Mouse (Mus musculus): ENCODE results near the gene Ciao2b. TPM values are rescaled to one million over a fixed set of nuclear protein-coding genes. Genes with fewer than 3 reads are reported as not detected.

Gene Ciao2b
- polyA plus RNA-seq, 1 experiment = 50.7 TPM

GRCm38 (mm10) chr8:104633156-104633744, 8.5 kb downstream of the Ciao2b start:
- Histone ChIP-seq H3K27ac (ENCODE audit: insufficient read depth, low read depth, low read length) (no peak overlapping the region), H3K4me1 (ENCODE audit: control insufficient read depth, insufficient read depth, low read length) (peaks cover 15% of the 10 kb centered on the region), H3K4me3 (ENCODE audit: insufficient read depth, low read length) (no peak overlapping the region)
- no peak for TF ChIP-seq CTCF (IDR thresholded peaks at IDR 0.05; ENCODE audit: low read depth, low read length)
- no peak for TF ChIP-seq POLR2A (IDR thresholded peaks at IDR 0.05; ENCODE audit: borderline replicate concordance, low read depth, low read length)

DNA sequence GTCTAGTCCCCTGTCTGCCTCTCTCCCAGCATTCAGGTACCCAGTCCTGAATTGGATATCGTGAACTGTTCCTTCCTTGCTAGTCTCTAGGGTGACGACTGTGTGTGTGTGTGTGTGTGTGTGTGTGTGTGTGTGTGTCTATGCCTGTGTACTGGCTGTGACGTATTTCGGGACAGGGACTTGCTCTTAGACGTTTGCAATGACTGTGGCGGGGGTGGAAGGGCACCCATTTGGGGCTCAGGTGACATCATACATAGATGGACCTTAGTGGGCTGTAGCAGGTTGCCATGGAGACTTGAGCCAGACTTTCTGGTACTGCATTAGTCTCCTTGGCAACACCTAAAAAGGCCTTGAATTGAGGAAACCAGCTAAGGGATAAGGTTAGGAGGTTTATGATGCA, 9.3 kb downstream of the Ciao2b start:
- peak overlapping the region; percentile 62 for H3K4me3 ChIP-seq (ENCODE audit: insufficient read depth, low read length)
- no peak for TF ChIP-seq CTCF (IDR thresholded peaks at IDR 0.05; ENCODE audit: low read depth, low read length)
- peak overlapping the region; percentile 94 for H3K27ac ChIP-seq (ENCODE audit: insufficient read depth, low read depth, low read length)
- H3K4me1 ChIP-seq (ENCODE audit: control insufficient read depth, insufficient read depth, low read length) = peaks cover 11% of the 10 kb centered on the region

GRCm38 (mm10) chr8:104631975-104632374, 9.8 kb downstream of the Ciao2b start:
- peak overlapping the region; percentile 94 for H3K27ac ChIP-seq (ENCODE audit: insufficient read depth, low read depth, low read length)
- TF ChIP-seq POLR2A (IDR thresholded peaks at IDR 0.05; ENCODE audit: borderline replicate concordance, low read depth, low read length) = no peak
- TF ChIP-seq CTCF (IDR thresholded peaks at IDR 0.05; ENCODE audit: low read depth, low read length) = no peak
- H3K4me1 ChIP-seq (ENCODE audit: control insufficient read depth, insufficient read depth, low read length) = peaks cover 11% of the 10 kb centered on the region
- H3K4me3 ChIP-seq (ENCODE audit: insufficient read depth, low read length) = peak overlapping the region; percentile 62

DNA sequence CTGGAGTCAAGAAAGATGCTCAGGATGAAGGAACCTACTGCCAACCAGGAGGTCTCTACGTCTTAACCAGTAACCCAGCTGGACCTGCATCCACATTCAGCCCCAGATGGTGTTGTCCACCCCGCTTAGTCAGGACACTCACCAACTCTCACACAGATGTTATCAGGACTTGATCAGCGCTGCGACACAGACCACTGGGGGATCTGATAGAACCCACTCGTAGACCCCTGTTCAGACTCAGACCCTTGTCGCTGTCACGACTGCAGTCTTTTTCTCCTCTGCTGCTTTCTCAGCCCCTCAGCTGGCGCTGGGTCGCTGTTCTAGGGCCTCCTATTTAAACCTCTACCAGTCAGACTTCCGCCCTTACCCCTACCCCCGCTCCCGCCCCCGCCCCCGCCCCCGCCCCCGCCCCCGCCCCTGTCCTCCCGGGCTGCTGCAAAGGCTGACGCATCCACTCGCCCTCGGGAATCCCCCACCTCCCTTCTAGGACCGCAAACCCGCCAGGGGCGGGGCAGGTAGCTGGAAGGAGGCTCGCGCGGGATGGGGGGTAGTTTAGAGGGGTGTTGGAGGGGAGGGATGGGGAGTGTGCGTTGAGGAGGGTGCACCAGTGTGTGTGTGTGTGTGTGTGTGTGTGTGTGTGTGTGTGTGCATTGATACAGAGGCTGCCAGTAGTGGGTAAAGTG, 10.6 kb downstream of the Ciao2b start, which contains the start of gene Rrad:
TSS of gene Rrad (minus strand) at position 347 of the 683 bp plus-strand sequence.
- peak within 1 kb of the TSS; percentile 62 for H3K4me3 ChIP-seq (ENCODE audit: insufficient read depth, low read length)
- H3K27ac ChIP-seq (ENCODE audit: insufficient read depth, low read depth, low read length) = peak within 1 kb of the TSS; percentile 94
- TF ChIP-seq POLR2A (IDR thresholded peaks at IDR 0.05; ENCODE audit: borderline replicate concordance, low read depth, low read length) (no peak), CTCF (IDR thresholded peaks at IDR 0.05; ENCODE audit: low read depth, low read length) (no peak)
- peaks cover 11% of the 10 kb centered on the region for H3K4me1 ChIP-seq (ENCODE audit: control insufficient read depth, insufficient read depth, low read length)

GRCm38 (mm10) chr8:104630574-104630973, 11.2 kb downstream of the Ciao2b start:
- TF ChIP-seq POLR2A (IDR thresholded peaks at IDR 0.05; ENCODE audit: borderline replicate concordance, low read depth, low read length) = no peak
- TF ChIP-seq CTCF (IDR thresholded peaks at IDR 0.05; ENCODE audit: low read depth, low read length) = no peak
- Histone ChIP-seq H3K4me1 (ENCODE audit: control insufficient read depth, insufficient read depth, low read length) (peaks cover 11% of the 10 kb centered on the region), H3K4me3 (ENCODE audit: insufficient read depth, low read length) (peak overlapping the region; percentile 58), H3K27ac (ENCODE audit: insufficient read depth, low read depth, low read length) (no peak overlapping the region)

DNA sequence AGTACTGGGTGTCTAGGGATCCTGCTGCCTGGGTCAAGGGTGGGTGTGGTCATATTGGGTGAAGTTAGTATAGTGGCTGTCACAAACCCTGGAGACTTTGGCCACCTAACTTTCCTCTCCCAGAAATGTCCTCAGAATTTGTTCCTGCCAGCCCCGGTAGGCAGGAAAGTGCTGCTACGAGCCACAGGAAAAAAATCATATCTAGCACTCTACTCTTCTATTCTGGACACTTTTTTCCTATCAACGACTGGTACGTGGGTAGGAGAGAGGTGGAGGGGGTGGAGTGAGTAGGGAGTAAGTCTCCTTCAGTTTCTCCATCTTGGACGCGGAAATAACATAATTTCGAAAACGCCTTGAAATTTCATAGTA, 11.7 kb downstream of the Ciao2b start:
- peaks cover 11% of the 10 kb centered on the region for H3K4me1 ChIP-seq (ENCODE audit: control insufficient read depth, insufficient read depth, low read length)
- no peak overlapping the region for H3K4me3 ChIP-seq (ENCODE audit: insufficient read depth, low read length)
- no peak for TF ChIP-seq POLR2A (IDR thresholded peaks at IDR 0.05; ENCODE audit: borderline replicate concordance, low read depth, low read length)
- TF ChIP-seq CTCF (IDR thresholded peaks at IDR 0.05; ENCODE audit: low read depth, low read length) = no peak
- no peak overlapping the region for H3K27ac ChIP-seq (ENCODE audit: insufficient read depth, low read depth, low read length)

GRCm38 (mm10) chr8:104629306-104630110, 12.3 kb downstream of the Ciao2b start:
- TF ChIP-seq CTCF (IDR thresholded peaks at IDR 0.05; ENCODE audit: low read depth, low read length) = no peak
- TF ChIP-seq POLR2A (IDR thresholded peaks at IDR 0.05; ENCODE audit: borderline replicate concordance, low read depth, low read length) = no peak
- Histone ChIP-seq H3K4me3 (ENCODE audit: insufficient read depth, low read length) (no peak overlapping the region), H3K27ac (ENCODE audit: insufficient read depth, low read depth, low read length) (no peak overlapping the region), H3K4me1 (ENCODE audit: control insufficient read depth, insufficient read depth, low read length) (peaks cover 11% of the 10 kb centered on the region)

DNA sequence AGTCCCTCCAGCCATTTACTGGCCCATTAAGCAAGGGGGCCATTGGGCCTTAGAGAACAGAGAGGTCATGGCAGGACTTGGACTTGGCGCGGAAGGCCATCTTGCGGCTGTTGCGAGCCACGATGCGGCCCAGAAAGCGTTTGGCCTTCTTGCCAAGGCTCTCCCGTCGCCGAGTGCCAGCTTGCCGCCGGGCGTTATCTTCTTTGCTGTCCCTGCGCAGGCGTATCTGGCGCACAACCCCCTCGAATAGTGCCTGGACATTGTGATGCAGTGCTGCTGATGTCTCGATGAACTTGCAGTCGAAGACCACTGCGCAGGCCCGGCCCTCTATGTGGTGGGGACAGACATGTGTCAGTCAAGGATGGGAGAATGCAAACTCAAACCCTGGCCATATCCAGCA, 13.4 kb downstream of the Ciao2b start:
- H3K4me3 ChIP-seq (ENCODE audit: insufficient read depth, low read length) = no peak overlapping the region
- peaks cover 11% of the 10 kb centered on the region for H3K4me1 ChIP-seq (ENCODE audit: control insufficient read depth, insufficient read depth, low read length)
- no peak for TF ChIP-seq CTCF (IDR thresholded peaks at IDR 0.05; ENCODE audit: low read depth, low read length)
- TF ChIP-seq POLR2A (IDR thresholded peaks at IDR 0.05; ENCODE audit: borderline replicate concordance, low read depth, low read length) = no peak
- no peak overlapping the region for H3K27ac ChIP-seq (ENCODE audit: insufficient read depth, low read depth, low read length)

GRCm38 (mm10) chr8:104627065-104627740, 14.6 kb downstream of the Ciao2b start:
- Histone ChIP-seq H3K27ac (ENCODE audit: insufficient read depth, low read depth, low read length) (no peak overlapping the region), H3K4me1 (ENCODE audit: control insufficient read depth, insufficient read depth, low read length) (peaks cover 5% of the 10 kb centered on the region)
- TF ChIP-seq POLR2A (IDR thresholded peaks at IDR 0.05; ENCODE audit: borderline replicate concordance, low read depth, low read length) (no peak), CTCF (IDR thresholded peaks at IDR 0.05; ENCODE audit: low read depth, low read length) (no peak)

More at GRCm38 (mm10) chr8:104627065-104627740, 14.6 kb downstream of the Ciao2b start:
- no peak overlapping the region for H3K4me3 ChIP-seq (ENCODE audit: insufficient read depth, low read length)

Data from bone marrow macrophage, adult 2 months (primary cell).